Mouse (Mus musculus) embryonic fibroblast, embryonic 13.5 days (primary cell): Measurements from ENCODE around the gene Usp8.

Experiments used
- CTCF ChIP-seq: IDR thresholded peaks from 2 replicates; pipeline ENCODE4 v1.5.1; 2011; ENCODE audit warnings: mild to moderate bottlenecking, control low read depth, low read length, moderate library complexity, borderline replicate concordance; ENCODE audit not compliant: insufficient read depth
- POLR2A ChIP-seq: IDR thresholded peaks from 2 replicates; pipeline ENCODE4 v1.6.1; 2011; ENCODE audit warnings: low read depth, mild to moderate bottlenecking, control low read depth, low read length, moderate library complexity

DNA sequence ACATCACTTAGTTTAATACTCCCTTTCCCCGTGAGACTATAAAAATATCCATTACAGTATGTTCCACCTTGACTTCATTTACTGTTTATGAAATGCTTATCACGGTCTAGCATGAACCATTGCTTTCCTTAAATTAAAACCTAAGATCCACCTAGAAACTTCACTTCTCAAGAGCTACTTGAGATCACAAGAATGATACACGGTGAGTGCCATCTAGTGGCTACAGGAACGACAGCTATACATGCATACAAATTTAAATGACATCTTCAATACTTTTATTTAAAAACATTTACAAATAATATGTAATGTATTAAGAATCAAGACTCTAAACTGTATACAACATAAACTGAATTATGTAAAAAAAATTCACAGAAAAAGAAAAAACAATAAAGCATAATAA is 43.6 kb upstream of the Usp8 start:
- no peak for TF ChIP-seq POLR2A
- no peak for TF ChIP-seq CTCF
